Mouse (Mus musculus): Measurements from ENCODE around the gene Rad51c.

Gene Rad51c

GRCm38 (mm10) chr11:87359262-87359612 lies 45.5 kb downstream of the Rad51c start:
- no peak for DNase-seq

DNA sequence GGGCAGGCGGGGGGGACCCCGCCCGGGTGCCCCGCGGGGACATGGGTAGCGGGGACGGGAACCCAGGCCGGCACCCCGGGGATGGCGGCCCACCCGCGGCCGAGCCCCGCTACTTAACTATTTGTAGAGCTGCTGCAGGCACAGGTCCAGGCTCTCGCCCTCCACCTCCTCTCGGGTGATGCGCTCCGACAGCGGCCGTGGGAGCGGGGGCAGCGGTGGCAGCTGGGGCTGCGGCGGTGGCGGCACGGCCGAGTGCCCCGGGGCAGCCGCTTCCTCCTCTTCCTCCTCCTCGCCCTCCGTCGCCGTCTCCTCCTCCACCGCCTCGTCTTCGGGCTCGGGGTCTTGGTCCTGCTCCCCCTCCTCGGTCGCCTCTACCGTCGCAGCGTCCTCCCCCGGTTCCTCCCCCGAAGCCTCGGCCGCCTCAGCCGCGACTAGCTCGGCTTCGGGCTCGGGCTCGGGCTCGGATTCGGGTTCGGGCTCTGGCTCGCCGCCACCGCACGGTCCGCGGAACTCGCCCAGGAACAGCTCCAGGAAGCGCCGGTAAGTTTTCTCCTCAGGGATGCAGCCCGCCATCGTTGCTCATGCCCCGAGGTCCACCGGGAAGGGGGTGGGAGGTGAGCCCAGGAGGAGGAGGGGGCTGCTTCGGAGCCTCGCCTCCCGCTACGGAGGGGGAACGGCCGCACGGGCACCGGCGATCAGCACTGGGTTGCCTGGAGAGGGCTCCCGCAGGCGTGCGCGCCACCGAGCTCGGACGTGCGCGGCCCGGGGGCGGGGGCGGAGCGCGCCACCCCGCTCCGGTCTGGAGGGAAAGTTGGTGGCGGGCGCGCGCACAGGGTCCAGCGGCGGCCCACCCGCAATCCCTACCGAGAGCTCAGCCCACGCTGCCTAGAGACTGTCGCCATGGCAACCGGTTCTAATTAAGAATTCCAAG lies 46.2 kb downstream of the Rad51c start, which contains the start of gene Ppm1e:
TSS of gene Ppm1e (minus strand) at position 693 of the 931 bp plus-strand sequence.
- DNase-seq = peak; percentile 87

GRCm38 (mm10) chr11:87357317-87358300 lies 47.1 kb downstream of the Rad51c start:
- DNase-seq = peak; percentile 35

GRCm38 (mm10) chr11:87354861-87355260 lies 49.9 kb downstream of the Rad51c start:
- DNase-seq = no peak

DNA sequence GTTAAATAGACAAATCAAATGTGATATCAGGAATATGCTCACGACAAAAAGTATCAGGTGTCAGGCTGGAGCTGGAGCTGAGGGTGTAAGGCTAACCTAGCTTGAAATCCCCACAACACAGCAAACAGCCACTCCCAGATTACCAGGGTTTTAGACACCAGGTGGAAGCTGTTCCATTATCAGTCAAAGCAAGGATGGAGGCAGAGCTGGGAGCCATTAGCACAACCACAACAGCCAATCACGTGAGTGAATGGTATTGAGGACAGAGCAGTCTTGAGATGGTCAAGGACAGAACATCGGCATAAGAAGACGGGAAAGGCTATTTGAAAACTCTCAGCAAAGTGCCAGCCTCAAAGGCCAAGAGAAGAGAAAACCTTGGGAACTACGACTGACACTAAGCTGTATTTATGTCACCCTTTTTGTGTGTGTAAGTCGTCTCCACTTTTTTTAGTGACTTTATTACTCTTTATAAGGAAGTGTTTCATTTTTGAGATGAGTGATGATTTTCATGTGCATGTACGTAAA lies 51.0 kb downstream of the Rad51c start:
- DNase-seq = no peak
